Mouse (Mus musculus) bone marrow macrophage, adult 2 months (primary cell): ENCODE results near the gene Gm20388.

Source experiments
- CTCF ChIP-seq: IDR thresholded peaks from 2 replicates; pipeline ENCODE4 v1.5.1; 2012; ENCODE audit warnings: low read depth, mild to moderate bottlenecking, low read length, moderate library complexity
- POLR2A ChIP-seq: IDR thresholded peaks from 2 replicates; pipeline ENCODE4 v1.6.1; 2012; ENCODE audit warnings: mild to moderate bottlenecking, low read depth, low read length, borderline replicate concordance

DNA sequence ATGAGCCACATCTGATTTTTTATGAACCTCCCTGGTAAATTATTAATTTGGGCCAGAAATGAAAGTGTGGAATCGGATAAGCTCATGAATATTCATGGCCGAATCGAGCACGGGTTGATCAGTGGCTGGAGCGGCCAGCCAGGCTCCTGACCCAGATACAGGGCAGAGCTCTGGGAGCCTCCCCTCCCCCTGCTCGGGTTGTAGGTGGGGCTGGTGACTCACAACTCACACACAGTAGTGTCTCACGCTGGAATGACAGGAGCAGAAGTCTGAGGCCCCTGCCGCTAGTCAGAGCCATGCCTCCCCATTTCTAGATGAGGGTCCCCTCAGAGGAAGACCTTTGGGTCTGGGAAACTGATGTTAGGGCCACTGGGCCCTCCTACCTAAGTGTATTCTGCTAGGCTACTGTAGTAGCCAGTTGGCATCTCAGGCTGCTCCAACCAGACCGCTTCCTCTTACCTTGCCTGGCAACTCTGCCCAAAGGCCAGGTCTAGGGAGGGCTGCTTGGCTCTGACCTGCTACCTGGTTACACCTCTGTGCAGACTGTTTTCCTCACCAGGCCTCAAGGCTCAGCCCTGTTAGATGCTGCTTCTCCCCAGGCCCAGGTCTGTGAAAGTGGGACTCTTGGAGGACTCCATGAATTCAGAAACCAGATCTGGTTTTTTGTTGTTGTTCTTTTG lies 588.4 kb downstream of the Gm20388 start:
- TF ChIP-seq POLR2A (no peak), CTCF (no peak)
